In the genomic region with DNA sequence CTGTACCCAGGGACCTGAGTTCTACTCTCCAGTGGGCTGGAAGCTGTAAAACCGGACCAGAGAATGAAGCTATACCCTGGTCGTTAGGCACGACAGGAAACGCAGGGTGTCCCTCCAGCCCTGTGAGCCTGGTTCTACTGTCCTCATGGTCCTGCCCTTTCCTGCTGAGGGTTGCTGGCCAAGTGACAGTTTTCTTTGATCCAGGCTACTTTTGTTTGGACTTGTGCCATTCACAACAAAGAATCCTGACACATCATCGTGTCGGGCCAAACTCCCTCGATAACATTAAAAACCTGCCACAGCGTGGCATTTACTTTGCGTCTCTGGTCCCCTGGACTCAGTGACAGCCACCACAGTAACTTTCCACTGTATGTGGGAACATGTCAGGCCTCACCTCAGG, we compare ENCODE assay signal across 8 mouse cellular contexts.
DNase-seq lines count a peak whose midpoint lies in the region; ATAC-seq and TF ChIP-seq lines count a peak whose summit lies in the region.

No protein-coding gene starts in this region.

- no peak overlapping the region for H3K4me2 ChIP-seq in intestine, embryonic 14.5 days (ENCODE audit: low read length)
- H3K4me2 ChIP-seq in intestine, postnatal 0 days (replicated peaks; ENCODE audit: low read depth): no peak overlapping the region
- no peak overlapping the region for H3K4me2 ChIP-seq in neural tube, embryonic 15.5 days

- H3K9ac ChIP-seq in intestine, embryonic 14.5 days (ENCODE audit: low read length): no peak overlapping the region
- H3K9ac ChIP-seq in intestine, postnatal 0 days (ENCODE audit: low read depth, low read length): no peak overlapping the region
- no peak overlapping the region for H3K9ac ChIP-seq in neural tube, embryonic 15.5 days (replicated peaks)

- peaks cover 38% of the 10 kb centered on the region for H3K4me1 ChIP-seq in intestine, embryonic 14.5 days (replicated peaks; ENCODE audit: control insufficient read depth, insufficient read depth, low read length)
- H3K4me1 ChIP-seq in intestine, postnatal 0 days (replicated peaks; ENCODE audit: control insufficient read depth, insufficient read depth, low read length): peaks cover 22% of the 10 kb centered on the region; the same call in 1 of the 2 replicates
- H3K4me1 ChIP-seq in heart, embryonic 10.5 days: peaks cover 66% of the 10 kb centered on the region
- peaks cover 38% of the 10 kb centered on the region for H3K4me1 ChIP-seq in neural tube, embryonic 15.5 days

- no peak overlapping the region for H3K4me3 ChIP-seq in intestine, embryonic 14.5 days (ENCODE audit: low read depth, low read length)
- no peak overlapping the region for H3K4me3 ChIP-seq in intestine, postnatal 0 days (ENCODE audit: low read depth, low read length)
- H3K4me3 ChIP-seq in heart, embryonic 10.5 days: no peak overlapping the region
- no peak overlapping the region for H3K4me3 ChIP-seq in neural tube, embryonic 15.5 days (replicated peaks)

- 64% methylated on average over 9 of the region's 9 CpGs for WGBS in intestine, embryonic 14.5 days
- 58% methylated on average over 9 of the region's 9 CpGs for WGBS in intestine, postnatal 0 days
- WGBS in heart, embryonic 10.5 days: 43% methylated on average over 9 of the region's 9 CpGs
- 36% methylated on average over 9 of the region's 9 CpGs for WGBS in neural tube, embryonic 15.5 days

- ATAC-seq in intestine, embryonic 14.5 days (replicated peaks; ENCODE audit: low FRiP score, low TSS enrichment, low read depth): no peak
- ATAC-seq in intestine, postnatal 0 days: no peak
- no peak for ATAC-seq in neural tube, embryonic 15.5 days (ENCODE audit: low FRiP score)

- no peaks in the 10 kb centered on the region for H3K27me3 ChIP-seq in intestine, embryonic 14.5 days (replicated peaks; ENCODE audit: control insufficient read depth, insufficient read depth, low read length)
- no peaks in the 10 kb centered on the region for H3K27me3 ChIP-seq in intestine, postnatal 0 days (replicated peaks; ENCODE audit: control insufficient read depth, insufficient read depth, low read length)
- no peaks in the 10 kb centered on the region for H3K27me3 ChIP-seq in heart, embryonic 10.5 days (ENCODE audit: insufficient read depth, poor library complexity, severe bottlenecking)
- no peaks in the 10 kb centered on the region for H3K27me3 ChIP-seq in neural tube, embryonic 15.5 days (replicated peaks)

- TF ChIP-seq CTCF in intestine, postnatal 0 days (IDR thresholded peaks at IDR 0.05; ENCODE audit: low read depth): no peak

- no peaks in the 10 kb centered on the region for H3K9me3 ChIP-seq in intestine, embryonic 14.5 days (ENCODE audit: control insufficient read depth, low read length)
- H3K9me3 ChIP-seq in intestine, postnatal 0 days (ENCODE audit: control insufficient read depth): no peaks in the 10 kb centered on the region
- H3K9me3 ChIP-seq in heart, embryonic 10.5 days: no peaks in the 10 kb centered on the region
- no peaks in the 10 kb centered on the region for H3K9me3 ChIP-seq in neural tube, embryonic 15.5 days (replicated peaks)

- no peak for DNase-seq in intestine, embryonic 14.5 days (ENCODE audit: low spot score)
- no peak for DNase-seq in heart, embryonic 10.5 days (ENCODE audit: low spot score)
- DNase-seq in kidney, postnatal 36 days: peak; percentile 65 to 81
- no peak for DNase-seq in gastrocnemius, postnatal 25 days
- DNase-seq in retina, embryonic 14.5 days (ENCODE audit: low spot score): no peak
- DNase-seq in gastrocnemius, postnatal 14 days: no peak

- H3K36me3 ChIP-seq in intestine, embryonic 14.5 days (ENCODE audit: control insufficient read depth, insufficient read depth, low read length): no peaks in the 10 kb centered on the region
- H3K36me3 ChIP-seq in intestine, postnatal 0 days (ENCODE audit: control insufficient read depth, insufficient read depth): no peaks in the 10 kb centered on the region
- no peaks in the 10 kb centered on the region for H3K36me3 ChIP-seq in heart, embryonic 10.5 days
- no peaks in the 10 kb centered on the region for H3K36me3 ChIP-seq in neural tube, embryonic 15.5 days

- intact Hi-C loops in gastrocnemius, postnatal 14 days (cut with DNase I; ENCODE audit: low total_unique reads): no loop called here

- H3K27ac ChIP-seq in intestine, embryonic 14.5 days (ENCODE audit: low read depth): 0 out of 2 replicates have a peak overlapping the region, but pooled peaks have one; percentile 33
- no peak overlapping the region; the same call in 1 of the 2 replicates for H3K27ac ChIP-seq in intestine, postnatal 0 days (ENCODE audit: low read depth, low read length)
- H3K27ac ChIP-seq in heart, embryonic 10.5 days: peak overlapping the region; percentile 60
- H3K27ac ChIP-seq in neural tube, embryonic 15.5 days (replicated peaks): peak overlapping the region; percentile 41; the same call in 1 of the 2 replicates

Comparison
In these comparisons a context has a peak if more than half of its experiments do, and no peak if none do; other contexts are left out.
1. DNase-seq: peak in kidney, postnatal 36 days (2 of 2); none in intestine, embryonic 14.5 days (single experiment), heart, embryonic 10.5 days (single experiment), gastrocnemius, postnatal 25 days (single experiment), retina, embryonic 14.5 days (single experiment) and gastrocnemius, postnatal 14 days (single experiment).